Mouse (Mus musculus): ENCODE data around the gene Olfr1377. TPM values are rescaled to one million over a fixed set of nuclear protein-coding genes. Genes with fewer than 3 reads are reported as not detected.

Olfr1377 gene
- polyA plus RNA-seq, 1 experiment = not detected

Other genes starting within 250 kb of the Olfr1377 start
- 1.4 and 1.5 TPM in 2 replicates for gene Zfp354c, start 154.2 kb upstream of the Olfr1377 start, polyA plus RNA-seq (2012; rRNA removed)
- gene Zfp879, start 140.4 kb upstream of the Olfr1377 start, polyA plus RNA-seq (2012; rRNA removed) = 0.47 and 0.51 TPM in 2 replicates
- 0.05 and 0.06 TPM in 2 replicates for gene Grm6, start 131.3 kb upstream of the Olfr1377 start, polyA plus RNA-seq (2012; rRNA removed)
- gene Zfp454, start 94.3 kb upstream of the Olfr1377 start, polyA plus RNA-seq (2012; rRNA removed) = 0.69 and 1.0 TPM in 2 replicates
- 2.3 and 2.6 TPM in 2 replicates for gene Zfp2, start 65.8 kb upstream of the Olfr1377 start, polyA plus RNA-seq (2012; rRNA removed)
- gene Zfp354b, start 50.3 kb upstream of the Olfr1377 start, polyA plus RNA-seq (2012; rRNA removed) = 0.49 and 0.58 TPM in 2 replicates
- gene 4933414I15Rik, start 38.2 kb upstream of the Olfr1377 start, polyA plus RNA-seq (2012; rRNA removed) = 0.16 and 0.22 TPM in 2 replicates
- not detected in 2 replicates for gene Prop1, start 28.2 kb upstream of the Olfr1377 start, polyA plus RNA-seq (2012; rRNA removed)
- gene Olfr1378, start 15.4 kb upstream of the Olfr1377 start, polyA plus RNA-seq (2012; rRNA removed) = not detected in 2 replicates
- gene Olfr51, start 21.6 kb downstream of the Olfr1377 start, polyA plus RNA-seq (2012; rRNA removed) = not detected in 2 replicates
- not detected in 2 replicates for gene Olfr54, start 32.3 kb downstream of the Olfr1377 start, polyA plus RNA-seq (2012; rRNA removed)
- not detected in 2 replicates for gene Olfr1375, start 66.1 kb downstream of the Olfr1377 start, polyA plus RNA-seq (2012; rRNA removed)
- gene Zfp354a, start 77.3 kb downstream of the Olfr1377 start, polyA plus RNA-seq (2012; rRNA removed) = 2.3 and 3.0 TPM in 2 replicates
- 0.11 TPM in 1 of 2 replicates, not detected in the other for gene Gm12569, start 238.5 kb downstream of the Olfr1377 start, polyA plus RNA-seq (2012; rRNA removed)

Data from gonadal fat pad, adult 2 months (tissue).